Mouse (Mus musculus): ENCODE results near the gene Man2b2.

Gene Man2b2

GRCm38 (mm10) chr5:36835933-36836332, 5.5 kb upstream of the Man2b2 start:
- peak; percentile 70 to 74 for DNase-seq (ENCODE audit: low spot score in 2 of 2)

GRCm38 (mm10) chr5:36831272-36831671, 819 bp upstream of the Man2b2 start:
- peak; percentile 40 to 46 for DNase-seq (ENCODE audit: low spot score in 2 of 2)

DNA sequence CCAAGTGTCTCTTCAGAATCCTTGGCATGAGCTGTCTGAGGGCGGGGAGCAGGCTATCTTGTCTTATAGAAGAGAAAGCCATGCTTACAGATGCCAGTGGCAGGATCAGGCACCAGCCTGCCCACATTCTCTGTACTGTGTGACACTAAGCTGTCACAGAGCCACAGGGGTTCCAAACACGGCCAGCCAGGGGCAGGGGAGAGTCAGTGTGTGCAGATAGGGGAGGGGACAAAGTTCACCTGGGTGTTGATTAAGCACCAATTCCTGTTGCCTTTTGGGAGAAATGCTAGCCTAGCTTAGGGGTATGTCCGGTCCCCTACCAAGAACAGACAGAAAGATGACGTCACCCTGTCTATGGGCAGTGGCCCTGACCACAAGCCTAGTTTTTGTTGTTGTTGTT, 1.4 kb downstream of the Man2b2 start:
- DNase-seq (ENCODE audit: low spot score in 2 of 2): no peak

GRCm38 (mm10) chr5:36822907-36823306, 7.5 kb downstream of the Man2b2 start:
- no peak for DNase-seq (ENCODE audit: low spot score in 2 of 2)

DNA sequence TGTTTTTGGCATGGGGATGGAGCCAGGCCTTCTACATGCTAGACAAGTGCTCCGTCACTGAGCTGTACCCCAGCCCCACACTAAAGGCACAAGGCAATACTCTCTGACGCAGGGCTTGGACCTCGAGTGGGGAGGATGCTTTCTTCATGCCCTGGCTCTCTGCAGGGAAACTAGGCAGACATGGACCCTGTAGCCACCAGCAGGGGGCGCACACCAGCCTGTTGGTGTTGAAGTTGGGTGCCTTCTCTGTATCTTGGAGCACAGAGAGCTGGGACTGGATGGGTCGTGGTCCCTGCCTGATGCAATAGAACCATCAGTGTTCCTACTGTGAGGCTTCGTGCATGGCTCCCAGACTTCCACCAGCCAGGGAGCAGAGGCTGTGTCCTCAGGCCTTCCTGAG, 10.3 kb downstream of the Man2b2 start:
- DNase-seq (ENCODE audit: low spot score in 2 of 2): no peak

GRCm38 (mm10) chr5:36819742-36820141, 10.7 kb downstream of the Man2b2 start:
- no peak for DNase-seq (ENCODE audit: low spot score in 2 of 2)

DNA sequence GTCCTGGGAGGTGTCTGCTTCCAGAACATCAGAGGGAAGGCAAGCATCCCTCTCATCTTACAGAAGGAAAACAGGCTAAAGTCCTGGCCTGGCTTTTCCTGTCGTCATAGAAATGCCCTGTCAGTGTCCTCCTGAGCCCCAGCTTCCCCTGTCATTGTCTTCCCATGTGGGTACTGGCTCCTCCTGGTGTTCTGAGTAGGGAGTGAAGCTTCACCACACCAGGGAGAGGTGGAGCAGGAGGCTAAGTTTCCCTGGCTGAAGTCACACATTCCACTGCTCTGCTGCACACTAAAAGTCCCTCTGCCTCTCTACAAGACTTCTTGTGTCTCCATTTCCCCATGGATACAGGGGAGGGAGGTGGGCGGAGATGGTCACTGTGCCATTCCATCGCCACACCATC, 12.7 kb downstream of the Man2b2 start:
- no peak for DNase-seq (ENCODE audit: low spot score in 2 of 2)

DNA sequence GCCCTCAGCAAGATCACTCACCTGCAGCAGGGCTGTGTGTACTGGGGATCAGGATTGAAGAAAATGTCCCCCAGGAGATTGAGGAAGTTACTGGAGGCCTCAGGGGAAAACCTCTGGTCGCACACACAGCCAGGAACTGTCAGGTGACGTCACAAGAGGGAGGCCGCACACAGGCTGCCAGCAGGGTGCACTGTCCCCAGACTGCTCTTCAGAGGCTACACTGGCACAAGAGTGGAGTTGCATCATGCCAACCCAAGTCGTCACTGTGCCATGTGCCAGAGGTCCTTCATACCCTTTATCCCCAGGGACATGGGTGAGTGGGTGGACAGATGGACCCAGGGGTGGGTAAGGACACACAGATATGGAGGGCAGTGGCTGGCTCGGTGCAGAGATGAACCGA, 15.9 kb downstream of the Man2b2 start:
- DNase-seq (ENCODE audit: low spot score in 2 of 2): no peak

DNA sequence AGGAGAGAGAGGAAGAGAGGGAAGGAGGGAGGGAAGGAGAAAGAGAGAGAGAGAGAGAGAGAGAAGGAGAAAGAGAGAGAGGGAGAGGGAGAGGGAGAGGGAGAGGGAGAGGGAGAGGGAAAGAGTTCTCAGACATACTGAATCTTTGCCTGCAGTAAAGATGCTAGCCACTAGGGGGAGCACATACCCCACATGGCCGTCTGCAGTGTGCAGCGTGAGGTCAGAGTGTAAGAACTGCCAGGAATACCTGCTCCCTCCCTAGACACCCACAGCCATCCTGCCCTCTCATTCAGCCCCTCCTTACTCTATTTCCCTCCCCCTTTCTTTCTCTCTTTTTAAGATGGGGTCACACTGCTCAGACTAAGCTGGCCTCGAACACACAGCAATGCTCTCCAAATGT, 19.0 kb downstream of the Man2b2 start:
- no peak for DNase-seq (ENCODE audit: low spot score in 2 of 2)

- no peak for DNase-seq (ENCODE audit: low spot score in 2 of 2)
These were observed 19.8 kb downstream of the Man2b2 start for GRCm38 (mm10) chr5:36810634-36811033.

- DNase-seq (ENCODE audit: low spot score in 2 of 2): no peak
These were observed 21.3 kb downstream of the Man2b2 start for GRCm38 (mm10) chr5:36809123-36809522.

DNA sequence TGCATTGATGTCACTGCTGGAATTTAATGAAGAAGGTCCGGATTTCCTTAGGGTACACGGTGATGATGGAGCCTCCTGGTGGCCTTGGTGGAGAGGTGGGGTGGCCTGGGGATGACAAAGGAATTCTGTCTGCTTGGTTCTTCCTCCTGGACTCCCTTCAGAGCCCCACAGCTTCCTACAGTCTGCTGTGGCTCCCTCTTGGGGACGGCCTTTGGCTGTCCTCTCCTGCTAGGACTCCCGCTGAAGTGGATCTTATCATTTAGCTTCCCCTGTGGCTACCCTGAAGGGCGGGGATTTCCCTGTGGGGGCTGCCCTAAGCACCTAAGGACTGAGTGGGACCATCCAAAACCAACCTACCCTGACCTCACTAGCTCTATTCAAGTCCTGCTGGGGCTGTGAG, 23.3 kb downstream of the Man2b2 start:
- no peak for DNase-seq (ENCODE audit: low spot score in 2 of 2)

DNA sequence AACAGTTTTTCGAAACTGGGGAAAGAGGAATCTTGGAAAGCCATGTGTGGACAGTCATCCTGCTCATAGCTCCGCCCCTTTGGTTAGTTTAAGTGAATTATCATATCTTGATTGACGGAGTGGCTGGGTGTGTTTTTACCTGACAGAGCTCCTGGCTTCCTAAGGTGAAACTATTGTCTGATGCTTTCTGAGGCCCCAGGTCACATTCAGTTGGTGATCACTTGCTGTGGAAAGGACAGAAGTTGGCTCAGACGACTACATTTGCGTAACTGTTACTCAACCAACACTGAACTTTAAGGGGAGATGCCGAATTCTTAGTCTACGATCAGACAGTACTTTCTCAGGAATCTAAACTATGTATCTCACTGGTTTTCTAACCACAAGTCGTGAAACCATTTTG, 33.2 kb downstream of the Man2b2 start:
- no peak for DNase-seq (ENCODE audit: low spot score in 2 of 2)

- peak; percentile 89 to 91 for DNase-seq (ENCODE audit: low spot score in 2 of 2)
These were observed 34.0 kb downstream of the Man2b2 start, which contains the start of gene Mrfap1 for GRCm38 (mm10) chr5:36796296-36797014. Mrfap1 (minus strand) TSS chr5:36796772.

DNA sequence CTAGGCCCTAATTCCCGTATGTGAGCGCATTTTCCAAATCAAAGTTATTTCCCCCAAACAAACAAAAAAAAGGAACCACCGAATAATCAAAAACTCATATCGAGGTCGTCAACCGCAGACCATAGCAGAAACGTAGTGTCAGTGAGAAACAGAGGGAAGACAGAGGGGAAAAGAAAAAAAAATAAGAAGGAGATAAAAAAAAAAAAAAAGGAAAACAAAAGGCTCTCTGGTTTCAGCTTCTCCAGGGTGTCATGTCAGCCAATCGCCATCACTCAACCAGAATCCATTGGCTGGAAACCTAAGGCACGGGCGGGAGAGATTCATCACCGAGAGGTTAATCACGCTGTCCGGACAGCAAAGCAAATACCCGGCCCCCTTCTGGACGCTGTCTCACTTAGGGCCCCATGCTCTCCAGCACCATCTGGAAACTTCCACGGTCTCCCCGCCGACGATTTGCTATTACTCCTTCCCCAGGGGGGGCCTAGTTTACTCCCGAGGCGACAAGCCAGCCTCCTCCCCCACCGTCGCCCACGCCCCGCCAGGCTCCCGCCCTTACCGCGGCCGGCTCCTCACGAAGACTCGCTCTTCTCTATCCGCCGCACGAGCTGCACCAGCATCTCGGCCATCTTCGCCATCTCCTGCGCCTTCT, 34.7 kb downstream of the Man2b2 start:
- peak; percentile 59 to 67 for DNase-seq (ENCODE audit: low spot score in 2 of 2)

DNA sequence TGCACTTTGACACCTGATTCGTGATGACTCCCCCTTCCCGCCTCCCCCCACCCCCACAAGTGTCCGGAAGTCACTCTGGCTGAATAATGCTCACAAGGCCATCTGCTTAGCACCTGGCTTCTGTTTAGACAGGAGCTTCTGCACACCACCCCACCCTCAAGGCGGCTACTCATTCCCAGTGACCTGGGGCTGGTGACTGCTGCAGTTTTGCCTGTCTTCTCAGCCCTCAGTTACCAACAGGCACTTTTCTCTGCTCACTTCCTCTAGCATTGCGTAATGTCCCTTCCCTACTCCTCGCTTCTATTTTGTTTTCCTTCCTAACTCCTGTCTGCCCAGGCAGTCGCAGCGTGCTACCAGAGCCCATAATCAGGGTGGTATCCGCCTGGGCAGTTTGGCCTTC, 38.6 kb downstream of the Man2b2 start:
- no peak for DNase-seq (ENCODE audit: low spot score in 2 of 2)

DNA sequence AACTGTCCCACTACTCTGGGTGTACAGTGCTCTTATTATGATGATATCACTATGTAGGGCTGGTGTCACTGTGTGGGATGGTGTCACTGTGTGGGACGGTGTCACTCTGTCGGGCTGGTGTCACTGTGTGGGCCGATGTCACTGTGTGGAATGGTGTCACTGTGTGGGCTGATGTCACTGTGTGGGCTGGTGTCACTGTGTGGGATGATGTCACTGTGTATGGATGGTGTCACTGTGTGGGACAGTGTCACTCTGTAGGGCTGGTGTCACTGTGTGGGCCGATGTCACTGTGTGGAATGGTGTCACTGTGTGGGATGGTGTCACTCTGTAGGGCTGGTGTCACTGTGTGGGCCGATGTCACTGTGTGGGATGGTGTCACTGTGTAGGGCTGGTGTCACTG, 44.4 kb downstream of the Man2b2 start:
- no peak for DNase-seq (ENCODE audit: low spot score in 2 of 2)

DNA sequence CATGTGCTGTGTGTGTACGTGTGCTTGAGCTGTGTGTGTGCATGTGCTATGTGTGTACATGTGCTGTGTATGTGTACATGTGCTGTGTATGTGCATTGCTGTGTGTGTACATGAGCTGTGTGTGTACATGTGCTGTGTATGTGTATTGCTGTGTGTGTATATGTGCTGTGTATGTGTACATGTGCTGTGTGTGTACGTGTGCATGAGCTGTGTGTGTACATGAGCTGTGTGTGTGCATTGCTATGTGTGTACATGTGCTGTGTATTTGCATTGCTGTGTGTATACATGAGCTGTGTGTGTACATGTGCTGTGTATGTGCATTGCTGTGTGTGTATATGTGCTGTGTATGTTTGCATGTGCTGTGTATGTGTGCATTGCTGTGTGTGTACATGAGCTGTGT, 50.9 kb downstream of the Man2b2 start:
- DNase-seq (ENCODE audit: low spot score in 2 of 2): no peak

DNA sequence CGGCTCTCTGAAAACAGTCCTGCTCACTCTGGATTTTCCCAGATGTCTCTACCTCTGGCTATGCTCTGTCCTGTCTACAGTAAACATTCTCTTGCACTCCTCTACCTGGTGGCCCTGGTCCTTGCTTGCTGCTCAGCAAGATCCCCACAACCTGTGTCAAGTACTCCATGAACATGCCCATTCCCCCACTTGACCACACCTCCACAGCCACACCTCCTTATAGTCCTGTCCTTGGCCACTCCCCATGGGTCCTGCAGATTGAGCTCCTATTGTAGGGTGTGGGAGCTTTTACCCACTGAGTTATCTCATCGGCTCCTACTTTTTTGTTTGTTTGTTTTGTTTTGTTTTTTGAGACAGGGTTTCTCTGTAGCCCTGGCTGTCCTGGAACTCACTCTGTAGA, 51.6 kb downstream of the Man2b2 start:
- no peak for DNase-seq (ENCODE audit: low spot score in 2 of 2)

- DNase-seq (ENCODE audit: low spot score in 2 of 2): no peak
These were observed 53.3 kb downstream of the Man2b2 start for GRCm38 (mm10) chr5:36777186-36777585.

DNA sequence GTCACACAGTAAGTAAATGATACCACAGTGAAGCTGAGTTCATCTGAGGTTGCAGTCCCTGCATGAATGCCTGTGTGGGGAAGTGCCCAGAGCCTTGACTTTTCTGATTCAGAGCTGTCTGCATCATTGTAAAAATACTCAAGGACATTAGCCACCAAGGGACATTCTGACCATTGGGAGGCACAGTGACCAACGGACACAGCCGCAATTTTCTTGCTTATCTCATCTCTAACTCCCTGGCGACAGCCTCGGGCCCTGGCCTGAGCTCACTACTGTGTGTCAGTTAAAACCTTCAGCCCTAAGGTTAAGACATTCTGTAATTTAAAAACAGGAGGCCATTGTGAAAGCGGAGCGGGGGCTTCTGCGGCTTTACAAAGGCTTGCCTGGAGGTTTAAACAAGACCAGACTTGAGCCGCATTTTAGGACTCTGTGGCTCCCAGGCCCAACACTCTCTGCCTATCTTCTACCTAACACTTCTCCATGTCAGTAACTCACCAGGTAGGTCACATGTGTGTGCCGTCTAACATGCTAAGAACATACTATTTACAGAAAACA, 54.4 kb downstream of the Man2b2 start:
- no peak for DNase-seq (ENCODE audit: low spot score in 2 of 2)

DNA sequence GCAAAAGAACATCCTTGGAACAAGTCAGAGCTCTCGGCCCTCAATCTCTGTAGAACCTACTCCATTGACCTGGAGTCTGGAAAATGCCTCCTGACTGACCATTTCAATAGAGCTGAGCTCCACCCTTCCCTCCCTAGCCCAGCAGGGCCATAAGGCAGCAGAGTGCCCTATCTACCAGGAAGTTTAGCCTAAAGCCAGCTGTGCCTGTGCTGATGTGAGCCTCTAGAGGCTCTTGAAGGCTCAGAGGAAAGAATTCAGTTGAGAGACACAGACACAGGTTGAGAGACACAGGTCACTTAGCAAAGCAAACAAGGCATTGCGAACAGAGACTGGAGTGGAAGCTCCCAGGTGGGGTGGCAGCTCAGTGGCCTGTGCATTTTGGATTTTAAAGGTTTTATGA, 55.1 kb downstream of the Man2b2 start:
- DNase-seq (ENCODE audit: low spot score in 2 of 2): no peak

GRCm38 (mm10) chr5:36772586-36772985, 57.9 kb downstream of the Man2b2 start:
- no peak for DNase-seq (ENCODE audit: low spot score in 2 of 2)

Measured in right cerebral cortex, postnatal 36 days (tissue).